Mouse (Mus musculus) left cerebral cortex, postnatal 25 days (tissue): ENCODE results near the gene Vmn1r69. TPM values are rescaled to one million over a fixed set of nuclear protein-coding genes. Genes with fewer than 3 reads are reported as not detected.

Experiments
- DNase-seq, 2 experiments: peaks; one replicate each; pipeline ENCODE4 v3.0.0; 2022; ENCODE audit warnings: low spot score in 2 of 2, mixed read lengths in 1 of 2
- intact Hi-C: fragments of 180-260 bp; cut with DNase I; formaldehyde crosslinking; loops from one replicate; pipeline ENCODE4 v1.15.1; 2025
- total RNA-seq, 2 experiments: library from RNA; stranded (reverse); gene quantifications; 2 replicates each; pipeline ENCODE4 v1.2.3; 2021

Gene Vmn1r69
- total RNA-seq: not detected

GRCm38 (mm10) chr7:10613559-10613958 is at the start of gene Vmn1r69:
TSS of gene Vmn1r69 (minus strand) at chr7:10613659.
- DNase-seq: no peak
- intact Hi-C loops: no loop called here

- intact Hi-C loops: no loop called here
- no peak for DNase-seq
Observed at GRCm38 (mm10) chr7:10631232-10631631, 17.8 kb upstream of the Vmn1r69 start, which contains the start of gene Vmn1r70. TSS of gene Vmn1r70 (plus strand) at chr7:10631532.

GRCm38 (mm10) chr7:10558385-10558784 is 55.1 kb downstream of the Vmn1r69 start, which contains the start of gene Vmn1r68:
TSS of gene Vmn1r68 (minus strand) at chr7:10558485.
- DNase-seq: no peak
- intact Hi-C loops: no loop called here

Other genes starting within 250 kb of the Vmn1r69 start
- gene Vmn1r67, start 170.3 kb downstream of the Vmn1r69 start, total RNA-seq: not detected
- gene Zik1, start 118.3 kb downstream of the Vmn1r69 start, total RNA-seq: 10 to 100 TPM; 16.3 to 17.7 TPM
- gene Vmn1r68, start 55.2 kb downstream of the Vmn1r69 start, total RNA-seq: not detected
- gene Vmn1r70, start 17.9 kb upstream of the Vmn1r69 start, total RNA-seq: not detected
- not detected for gene Nlrp4b, start 74.1 kb upstream of the Vmn1r69 start, total RNA-seq
- not detected for gene Vmn1r71, start 140.7 kb upstream of the Vmn1r69 start, total RNA-seq